Mouse (Mus musculus) E14TG2a.4 (cell line): ENCODE data around the gene Luc7l2.

Source experiments
- CTCF ChIP-seq: conservative IDR thresholded peaks from 2 replicates; pipeline ENCODE4 v1.5.1; 2014; ENCODE audit warnings: low read length
- NANOG ChIP-seq: IDR thresholded peaks from 2 replicates; pipeline ENCODE4 v1.6.1; 2014; ENCODE audit warnings: borderline replicate concordance, low read length, mixed read lengths
- POU5F1 ChIP-seq: IDR thresholded peaks from 2 replicates; pipeline ENCODE4 v1.6.1; 2014; ENCODE audit warnings: low read length, borderline replicate concordance

DNA sequence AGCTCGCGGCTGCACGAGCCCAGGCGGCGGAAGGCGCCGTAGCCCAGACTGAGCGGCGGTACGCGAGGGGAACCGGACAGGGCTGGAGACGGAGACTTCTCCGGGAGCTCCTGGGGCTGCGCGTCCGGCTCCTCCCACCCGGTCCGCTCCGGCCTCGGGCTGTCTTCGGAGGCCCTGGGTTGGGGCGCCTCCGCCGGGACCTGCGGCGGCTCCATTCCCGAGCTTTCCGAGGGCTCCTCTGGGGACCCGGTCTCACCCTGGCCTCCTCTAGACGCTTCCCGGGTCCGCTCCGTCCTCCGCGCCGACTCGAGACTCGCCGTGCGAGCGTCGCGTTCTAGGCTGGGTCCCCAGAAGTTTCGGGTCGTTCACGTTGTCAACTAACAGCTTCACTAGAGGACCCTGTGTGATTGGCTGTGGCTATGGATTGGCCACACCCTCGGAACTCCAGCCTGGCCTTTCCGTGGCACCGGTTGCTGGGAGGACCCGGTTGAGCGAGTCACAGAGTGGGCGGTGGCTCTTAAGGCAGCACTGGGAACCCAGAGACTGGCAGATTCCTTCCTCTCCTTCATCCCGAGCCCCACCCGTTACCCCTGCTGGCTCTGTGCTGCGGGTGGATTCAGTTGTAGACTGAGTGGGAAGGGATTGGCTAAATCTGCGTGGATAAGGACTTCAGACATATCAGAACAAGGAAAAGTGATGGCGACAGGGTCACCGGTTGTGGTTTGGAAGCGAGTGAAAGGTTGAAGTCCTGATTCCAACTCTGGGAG, 85.9 kb downstream of the Luc7l2 start, which contains the start of gene Klrg2:
- TF ChIP-seq CTCF, result no peak
- no peak for TF ChIP-seq NANOG
- no peak for TF ChIP-seq POU5F1
